8 mouse cellular contexts compared by ENCODE assay signal in genomic region chr1:131290648-131291047, GRCm38 (mm10). TPM values are rescaled to one million over a fixed set of nuclear protein-coding genes. Genes with fewer than 3 reads are reported as not detected.
A peak's percentile ranks its signal among the peaks of the same experiment; 100 is the strongest.
DNase-seq lines count a peak whose midpoint lies in the region; ATAC-seq and TF ChIP-seq lines count a peak whose summit lies in the region.

No protein-coding gene starts in this region.

- H3K4me2 ChIP-seq in forebrain, embryonic 11.5 days (ENCODE audit: low read depth, low read length, severe bottlenecking): no peak overlapping the region
- no peak overlapping the region for H3K4me2 ChIP-seq in limb, embryonic 14.5 days (replicated peaks; ENCODE audit: low read depth, low read length, severe bottlenecking)
- H3K4me2 ChIP-seq in neural tube, embryonic 12.5 days (replicated peaks): no peak overlapping the region

- H3K27me3 ChIP-seq in testis, adult 2 months (ENCODE audit: control insufficient read depth, insufficient read depth, low read length): no peaks in the 10 kb centered on the region
- no peaks in the 10 kb centered on the region for H3K27me3 ChIP-seq in forebrain, embryonic 11.5 days (ENCODE audit: control insufficient read depth, insufficient read depth, low read length)
- H3K27me3 ChIP-seq in kidney, adult 2 months (replicated peaks; ENCODE audit: control insufficient read depth, insufficient read depth, low read length): no peaks in the 10 kb centered on the region
- no peaks in the 10 kb centered on the region for H3K27me3 ChIP-seq in limb, embryonic 14.5 days (ENCODE audit: control insufficient read depth, insufficient read depth, low read length)
- no peaks in the 10 kb centered on the region for H3K27me3 ChIP-seq in neural tube, embryonic 12.5 days (replicated peaks)

- no peak for DNase-seq in testis, postnatal 14 days (ENCODE audit: low spot score)
- DNase-seq in brain, embryonic 14.5 days (ENCODE audit: low read depth): peak; percentile 82
- DNase-seq in forebrain, embryonic 11.5 days (ENCODE audit: low spot score): peak; percentile 72
- peak; percentile 76 for DNase-seq in kidney, adult 2 months
- peak; percentile 34 for DNase-seq in limb, embryonic 14.5 days (ENCODE audit: low spot score)
- DNase-seq in thymus, postnatal 4 days: peak; percentile 87

- no peak overlapping the region for H3K9ac ChIP-seq in forebrain, embryonic 11.5 days (ENCODE audit: low read length)
- no peak overlapping the region for H3K9ac ChIP-seq in limb, embryonic 14.5 days (ENCODE audit: low read depth, low read length, severe bottlenecking)
- no peak overlapping the region for H3K9ac ChIP-seq in neural tube, embryonic 12.5 days

- H3K36me3 ChIP-seq in testis, adult 2 months (ENCODE audit: control insufficient read depth, insufficient read depth, low read length): no peaks in the 10 kb centered on the region; the same call in none of the 2 replicates
- H3K36me3 ChIP-seq in forebrain, embryonic 11.5 days (ENCODE audit: control insufficient read depth, insufficient read depth, low read length): no peaks in the 10 kb centered on the region; the same call in 1 of the 2 replicates
- H3K36me3 ChIP-seq in kidney, adult 2 months (ENCODE audit: control insufficient read depth, insufficient read depth, low read length): peaks cover 3% of the 10 kb centered on the region
- H3K36me3 ChIP-seq in limb, embryonic 14.5 days (ENCODE audit: control insufficient read depth, insufficient read depth, low read length): peaks cover 56% of the 10 kb centered on the region
- H3K36me3 ChIP-seq in neural tube, embryonic 12.5 days: peaks cover 28% of the 10 kb centered on the region

- no peaks in the 10 kb centered on the region for H3K9me3 ChIP-seq in forebrain, embryonic 11.5 days (ENCODE audit: control insufficient read depth, low read length)
- no peaks in the 10 kb centered on the region for H3K9me3 ChIP-seq in limb, embryonic 14.5 days (ENCODE audit: control insufficient read depth, low read length)
- H3K9me3 ChIP-seq in neural tube, embryonic 12.5 days: no peaks in the 10 kb centered on the region

- 0 out of 2 replicates have a peak, but pooled peaks have one; percentile 5 for TF ChIP-seq CTCF in testis, adult 2 months (IDR thresholded peaks at IDR 0.05; ENCODE audit: control insufficient read depth, insufficient read depth, insufficient replicate concordance, low read depth, low read length)
- TF ChIP-seq CTCF in brain, embryonic 14.5 days (IDR thresholded peaks at IDR 0.05; ENCODE audit: borderline replicate concordance, extremely low read depth, insufficient read depth, insufficient read length): peak; percentile 69; the same call in 1 of the 2 replicates
- TF ChIP-seq CTCF in kidney, adult 2 months (conservative IDR thresholded peaks at IDR 0.05; ENCODE audit: insufficient read depth, insufficient read length, low read depth, low read length): peak; percentile 78

- H3K4me1 ChIP-seq in testis, adult 2 months (ENCODE audit: control insufficient read depth, insufficient read depth, low read length): peaks cover 3% of the 10 kb centered on the region; the same call in 1 of the 2 replicates
- H3K4me1 ChIP-seq in forebrain, embryonic 11.5 days (replicated peaks; ENCODE audit: control insufficient read depth, insufficient read depth, low read length): no peaks in the 10 kb centered on the region
- no peaks in the 10 kb centered on the region for H3K4me1 ChIP-seq in kidney, adult 2 months (ENCODE audit: control insufficient read depth, insufficient read depth, low read length)
- H3K4me1 ChIP-seq in limb, embryonic 14.5 days (ENCODE audit: control insufficient read depth, insufficient read depth, low read length): no peaks in the 10 kb centered on the region
- peaks cover 4% of the 10 kb centered on the region; the same call in 1 of the 2 replicates for H3K4me1 ChIP-seq in neural tube, embryonic 12.5 days

- ATAC-seq in forebrain, embryonic 11.5 days (replicated peaks; ENCODE audit: low FRiP score): peak; percentile 44; the same call in 1 of the 2 replicates
- ATAC-seq in limb, embryonic 14.5 days (ENCODE audit: low FRiP score, low read depth): no peak
- ATAC-seq in neural tube, embryonic 12.5 days (ENCODE audit: low FRiP score, low read depth): 0 out of 2 replicates have a peak, but pooled peaks have one; percentile 19

- no peak overlapping the region for H3K4me3 ChIP-seq in testis, adult 2 months (ENCODE audit: control insufficient read depth, low read depth, low read length)
- H3K4me3 ChIP-seq in forebrain, embryonic 11.5 days (ENCODE audit: low read depth, low read length): no peak overlapping the region
- no peak overlapping the region for H3K4me3 ChIP-seq in kidney, adult 2 months (ENCODE audit: insufficient read depth, low read depth, low read length)
- H3K4me3 ChIP-seq in limb, embryonic 14.5 days (replicated peaks; ENCODE audit: low read length): no peak overlapping the region
- no peak overlapping the region for H3K4me3 ChIP-seq in neural tube, embryonic 12.5 days

- no peak for TF ChIP-seq POLR2A in testis, adult 2 months (IDR thresholded peaks at IDR 0.05; ENCODE audit: control insufficient read depth, low read depth, low read length)
- TF ChIP-seq POLR2A in brain, embryonic 14.5 days (IDR thresholded peaks at IDR 0.05; ENCODE audit: borderline replicate concordance, extremely low read depth, insufficient read depth, insufficient read length, poor library complexity, severe bottlenecking): no peak
- TF ChIP-seq POLR2A in kidney, adult 2 months (IDR thresholded peaks at IDR 0.05; ENCODE audit: low read depth, low read length): no peak
- TF ChIP-seq POLR2A in limb, embryonic 14.5 days (IDR thresholded peaks at IDR 0.05; ENCODE audit: borderline replicate concordance, extremely low read depth, insufficient read depth, insufficient read length): no peak

- WGBS in forebrain, embryonic 11.5 days: 38% methylated on average over 2 of the region's 2 CpGs
- 42% methylated on average over 2 of the region's 2 CpGs for WGBS in kidney, adult 2 months
- WGBS in limb, embryonic 14.5 days: 50% methylated on average over 2 of the region's 2 CpGs
- WGBS in neural tube, embryonic 12.5 days: 57% methylated on average over 2 of the region's 2 CpGs

- no peak overlapping the region for H3K27ac ChIP-seq in testis, adult 2 months (ENCODE audit: control insufficient read depth, insufficient read depth, low read depth, low read length)
- H3K27ac ChIP-seq in forebrain, embryonic 11.5 days (ENCODE audit: low read depth, low read length): no peak overlapping the region
- H3K27ac ChIP-seq in kidney, adult 2 months (ENCODE audit: insufficient read depth, low read depth, low read length): no peak overlapping the region
- H3K27ac ChIP-seq in limb, embryonic 14.5 days (replicated peaks; ENCODE audit: low read depth, low read length): no peak overlapping the region
- H3K27ac ChIP-seq in neural tube, embryonic 12.5 days: no peak overlapping the region

RNA-seq across cellular contexts. Expression of gene Ikbke, which starts 11.2 kb away (rescaled TPM):
- polyA plus RNA-seq in testis, adult 2 months (2012; rRNA removed): 1.4 and 1.9 TPM in 2 replicates
- 1.2 and 1.8 TPM in 2 replicates for polyA plus RNA-seq in brain, embryonic 14.5 days (2012; rRNA removed)
- polyA plus RNA-seq in forebrain, embryonic 11.5 days (2014; fragmentation: Nextera tagmentation; extraction: Ambion mirVana): 0.55 and 0.83 TPM in 2 replicates
- 7.6 and 10.5 TPM in 2 replicates for polyA plus RNA-seq in kidney, adult 2 months (2012; rRNA removed)
- polyA plus RNA-seq in limb, embryonic 14.5 days (2012; rRNA removed): 13.4 and 13.8 TPM in 2 replicates
- polyA plus RNA-seq in limb, embryonic 14.5 days (2014; fragmentation: Nextera tagmentation; extraction: Ambion mirVana): 4.2 and 6.6 TPM in 2 replicates
- polyA plus RNA-seq in neural tube, embryonic 12.5 days (2016; fragmentation: Nextera tagmentation; extraction: Ambion mirVana): 0.75 and 1.0 TPM in 2 replicates

RNA-seq across cellular contexts. Expression of gene Rassf5, which starts 45.6 kb away (rescaled TPM):
- 1.1 and 1.5 TPM in 2 replicates for polyA plus RNA-seq in testis, adult 2 months (2012; rRNA removed)
- 1.9 and 3.3 TPM in 2 replicates for polyA plus RNA-seq in brain, embryonic 14.5 days (2012; rRNA removed)
- polyA plus RNA-seq in forebrain, embryonic 11.5 days (2014; fragmentation: Nextera tagmentation; extraction: Ambion mirVana): 0.95 and 1.3 TPM in 2 replicates
- polyA plus RNA-seq in kidney, adult 2 months (2012; rRNA removed): 3.8 and 5.7 TPM in 2 replicates
- 3.2 and 3.8 TPM in 2 replicates for polyA plus RNA-seq in limb, embryonic 14.5 days (2012; rRNA removed)
- 3.1 and 3.2 TPM in 2 replicates for polyA plus RNA-seq in limb, embryonic 14.5 days (2014; fragmentation: Nextera tagmentation; extraction: Ambion mirVana)
- 1.8 and 2.7 TPM in 2 replicates for polyA plus RNA-seq in neural tube, embryonic 12.5 days (2016; fragmentation: Nextera tagmentation; extraction: Ambion mirVana)

Comparison
In these comparisons a context has a peak if more than half of its experiments do, and no peak if none do; other contexts are left out.
1. CTCF ChIP-seq: peak in every context shown above with its lines; median percentile 78 in kidney, adult 2 months; 69 in brain, embryonic 14.5 days; 5 in testis, adult 2 months.